Mouse (Mus musculus): ENCODE results near the gene Cd5l.

GRCm38 (mm10) chr3:87408171-87408570 lies 50.5 kb downstream of the Cd5l start:
- TF ChIP-seq CTCF (IDR thresholded peaks at IDR 0.05; ENCODE audit: borderline replicate concordance, control insufficient read depth, extremely low read depth, insufficient read depth, low read length, poor library complexity) (peak; percentile 50; the same call in 1 of the 2 replicates), POLR2A (IDR thresholded peaks at IDR 0.05; ENCODE audit: control insufficient read depth, extremely low read depth, insufficient read depth, low read length, poor library complexity) (no peak)
